Mouse (Mus musculus) embryonic fibroblast, embryonic 13.5 days (primary cell): Measurements from ENCODE around the gene Echdc3. TPM values are rescaled to one million over a fixed set of nuclear protein-coding genes. Genes with fewer than 3 reads are reported as not detected.
A peak's percentile ranks its signal among the peaks of the same experiment; 100 is the strongest.

ENCODE experiments used
- H3K27ac ChIP-seq: 2 replicates; pipeline ENCODE4 v1.5.1; 2012; ENCODE audit warnings: low read length, control low read depth, inconsistent platforms; ENCODE audit not compliant: insufficient read depth
- H3K4me1 ChIP-seq: 2 replicates; pipeline ENCODE4 v1.6.1; 2011; ENCODE audit warnings: low read length; ENCODE audit not compliant: control insufficient read depth, insufficient read depth
- H3K4me3 ChIP-seq: 2 replicates; pipeline ENCODE4 v1.5.1; 2011; ENCODE audit warnings: mild to moderate bottlenecking, control low read depth, low read length; ENCODE audit not compliant: insufficient read depth
- CTCF ChIP-seq: IDR thresholded peaks from 2 replicates; pipeline ENCODE4 v1.5.1; 2011; ENCODE audit warnings: mild to moderate bottlenecking, control low read depth, low read length, moderate library complexity, borderline replicate concordance; ENCODE audit not compliant: insufficient read depth
- POLR2A ChIP-seq: IDR thresholded peaks from 2 replicates; pipeline ENCODE4 v1.6.1; 2011; ENCODE audit warnings: low read depth, mild to moderate bottlenecking, control low read depth, low read length, moderate library complexity
- polyA plus RNA-seq: library from polyadenylated mRNA; stranded (reverse); fragments of >200 nt; gene quantifications from 2 replicates; pipeline ENCODE4 v1.2.4, GENCODE M21; 2011; ENCODE audit warnings: low read depth; ENCODE audit not compliant: missing spikeins, insufficient read length

Echdc3 gene
- 0.97 and 1.3 TPM in 2 replicates for polyA plus RNA-seq

DNA sequence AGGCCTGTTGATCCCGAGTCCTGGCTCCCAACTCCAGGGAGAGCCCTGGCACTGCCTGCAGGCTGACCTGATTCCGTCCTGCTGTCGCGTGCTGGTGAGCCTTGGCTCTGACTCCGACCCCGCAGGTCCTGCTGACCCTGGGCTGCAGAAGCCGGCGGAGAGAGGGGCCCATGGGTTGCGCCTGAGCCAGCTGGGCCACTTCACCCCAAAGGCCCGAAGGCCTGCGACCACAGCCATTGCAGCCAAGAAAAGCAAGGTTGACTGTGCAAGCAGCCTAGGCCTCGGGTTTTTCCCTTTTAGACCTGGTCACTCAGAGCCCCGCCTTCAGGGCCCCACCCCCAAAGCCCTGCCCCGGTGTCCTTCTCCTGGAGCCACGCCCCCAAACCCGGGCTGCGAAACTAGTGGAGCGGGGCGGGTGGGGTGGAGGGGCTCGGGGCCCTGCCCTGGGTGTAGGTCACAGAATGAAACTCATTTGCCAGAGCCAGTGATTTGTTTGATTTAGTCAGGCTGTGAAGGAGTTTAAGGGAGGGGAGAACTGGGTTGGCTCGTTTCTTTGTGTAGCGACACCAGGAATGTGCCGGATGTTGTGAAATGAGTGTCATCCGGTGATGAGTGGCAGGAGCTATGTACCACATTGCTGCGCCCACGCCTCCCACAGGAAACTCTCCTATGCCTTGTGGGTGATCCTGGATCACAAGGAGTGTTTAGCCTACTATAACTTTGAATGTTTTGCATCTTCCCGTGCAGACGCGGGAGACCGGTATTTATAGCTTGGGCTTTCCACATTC, at the start of gene Echdc3:
Echdc3 (minus strand) TSS at position 310 of the 788 bp plus-strand sequence.
- TF ChIP-seq CTCF, result no peak
- TF ChIP-seq POLR2A, result peak; percentile 55
- Histone ChIP-seq H3K4me1 (peaks cover 9% of the 10 kb centered on the region; the same call in 1 of the 2 replicates), H3K27ac (peak within 1 kb of the TSS; percentile 54), H3K4me3 (peak within 1 kb of the TSS; percentile 25)

DNA sequence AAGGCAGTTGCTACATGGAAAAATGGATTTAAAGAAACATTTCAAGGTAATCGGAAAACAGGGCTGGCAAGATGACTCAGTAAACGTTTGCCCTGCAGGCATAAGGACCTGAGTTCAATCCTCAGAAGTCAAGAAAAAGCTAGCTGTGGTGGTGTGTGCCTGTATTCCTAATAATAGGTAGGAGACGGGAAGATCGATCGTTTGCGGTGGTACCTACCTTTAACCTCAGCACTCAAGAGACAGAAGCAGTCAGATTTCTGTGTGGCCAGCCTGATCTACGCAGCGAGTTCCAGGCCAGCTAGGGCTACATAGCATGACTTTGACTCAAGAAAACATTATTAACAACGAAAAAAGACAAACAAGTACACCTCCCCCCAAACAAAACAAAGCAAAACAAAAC, 48.9 kb upstream of the Echdc3 start:
- Histone ChIP-seq H3K27ac (no peak overlapping the region), H3K4me1 (0 out of 2 replicates have a peak, but pooled peaks cover under 1% of the 10 kb centered on the region), H3K4me3 (no peak overlapping the region)
- no peak for TF ChIP-seq POLR2A
- TF ChIP-seq CTCF, result no peak

DNA sequence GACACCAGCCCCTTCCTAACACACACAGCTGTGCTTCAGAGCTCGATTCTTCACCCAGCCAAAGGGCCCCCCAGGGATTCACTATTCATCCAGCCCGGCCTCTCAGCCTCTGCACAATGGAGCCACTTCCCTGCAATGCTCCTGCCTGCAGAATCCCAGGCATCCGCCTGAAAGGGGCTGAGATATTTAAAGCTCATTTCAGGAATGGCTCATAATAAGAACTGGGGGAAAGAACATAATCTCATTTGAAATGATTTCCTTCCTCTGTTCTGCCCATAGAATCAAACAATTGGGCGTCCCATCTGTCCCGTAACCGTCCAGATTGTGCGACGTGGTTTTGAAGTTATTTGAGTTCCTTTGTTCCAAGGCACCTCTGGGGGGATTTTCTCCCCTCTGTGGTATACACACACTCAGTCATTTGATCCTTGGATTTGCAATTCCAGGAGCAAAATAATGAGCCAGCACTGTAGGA, 48.4 kb upstream of the Echdc3 start:
- peaks cover 5% of the 10 kb centered on the region for H3K4me1 ChIP-seq
- TF ChIP-seq POLR2A (no peak), CTCF (no peak)
- no peak overlapping the region for H3K27ac ChIP-seq
- no peak overlapping the region for H3K4me3 ChIP-seq

DNA sequence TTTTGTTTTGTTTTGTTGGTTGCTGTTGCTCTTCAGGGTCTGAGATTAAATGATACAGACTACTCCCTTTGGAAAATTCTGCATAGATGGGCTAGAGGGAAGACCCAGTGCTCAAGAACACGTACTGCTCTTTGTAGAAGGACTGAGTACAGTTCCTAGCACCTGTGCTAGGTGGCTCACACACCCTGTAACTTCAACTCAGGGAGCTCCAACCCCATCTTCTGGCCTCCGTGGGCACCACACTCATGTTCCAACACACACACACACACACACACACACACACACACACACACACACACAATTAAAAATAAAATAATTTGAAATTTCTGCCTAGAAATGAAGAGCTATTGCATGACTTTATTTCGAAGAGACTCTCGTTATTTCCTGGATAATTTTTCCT, 47.8 kb upstream of the Echdc3 start:
- H3K4me1 ChIP-seq, result peaks cover 5% of the 10 kb centered on the region
- TF ChIP-seq POLR2A, result no peak
- TF ChIP-seq CTCF, result no peak
- no peak overlapping the region for H3K4me3 ChIP-seq
- no peak overlapping the region for H3K27ac ChIP-seq

DNA sequence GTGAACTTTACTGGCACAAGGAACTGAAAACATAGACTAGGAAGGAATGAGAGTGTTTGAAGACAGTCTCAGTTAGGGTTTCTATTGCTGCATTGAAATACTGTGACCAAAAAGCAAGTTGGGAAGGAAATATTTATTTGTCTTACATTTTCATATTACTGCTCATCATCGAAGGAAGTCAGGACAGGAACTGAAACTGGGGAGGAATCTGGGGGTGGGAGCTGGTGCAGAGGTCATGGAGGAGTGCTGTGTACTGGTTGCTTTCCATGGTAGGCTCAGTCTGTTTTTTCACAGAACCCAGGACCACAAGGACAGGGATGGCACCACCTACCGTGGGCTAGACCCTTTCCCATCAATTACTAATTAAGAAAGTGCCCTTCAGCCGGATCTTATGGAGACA, 46.3 kb upstream of the Echdc3 start:
- no peak overlapping the region for H3K4me3 ChIP-seq
- no peak overlapping the region for H3K27ac ChIP-seq
- TF ChIP-seq POLR2A (no peak), CTCF (no peak)
- H3K4me1 ChIP-seq, result peaks cover 5% of the 10 kb centered on the region

DNA sequence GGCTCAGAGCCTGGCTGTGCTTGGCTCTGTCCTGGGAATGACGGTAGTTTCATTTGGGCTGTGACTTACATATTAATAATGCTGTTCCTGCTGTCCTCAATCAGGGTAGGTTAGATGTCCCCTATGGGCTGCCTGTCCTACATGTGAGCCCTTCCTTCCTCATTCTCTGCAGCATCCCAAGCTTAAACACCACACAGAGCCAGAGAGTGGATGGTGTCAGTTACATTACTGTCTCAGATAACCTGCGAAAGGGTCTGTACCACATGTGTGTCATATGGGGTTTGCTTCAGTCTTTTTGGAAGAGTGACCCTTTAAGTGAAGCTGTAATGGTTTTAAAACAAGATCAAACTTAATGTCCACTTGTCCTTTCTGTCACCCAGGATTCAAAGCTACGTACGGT, 45.2 kb upstream of the Echdc3 start:
- no peak for TF ChIP-seq POLR2A
- no peak for TF ChIP-seq CTCF
- Histone ChIP-seq H3K4me3 (no peak overlapping the region), H3K27ac (no peak overlapping the region), H3K4me1 (peaks cover 5% of the 10 kb centered on the region)

DNA sequence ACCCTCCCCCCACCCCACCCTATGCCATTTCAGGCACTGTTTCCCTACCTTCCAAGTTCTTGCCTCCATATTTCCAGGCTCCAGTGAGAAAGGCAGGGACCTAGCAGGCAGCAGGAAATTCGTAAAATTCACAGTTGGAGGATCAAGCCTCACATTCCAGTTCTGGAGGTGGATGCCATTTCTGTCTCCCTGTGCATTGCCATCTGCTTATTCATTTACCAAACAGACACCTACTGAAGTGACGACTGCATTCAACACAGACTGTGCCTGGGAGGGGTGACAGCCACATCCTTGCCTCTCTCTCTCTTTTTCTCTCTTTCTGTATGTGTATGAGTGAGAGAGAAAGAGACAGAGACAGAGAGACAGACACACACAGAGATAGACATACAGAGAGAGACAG, 44.3 kb upstream of the Echdc3 start:
- TF ChIP-seq CTCF (no peak), POLR2A (no peak)
- Histone ChIP-seq H3K27ac (no peak overlapping the region), H3K4me1 (peaks cover 5% of the 10 kb centered on the region), H3K4me3 (no peak overlapping the region)

DNA sequence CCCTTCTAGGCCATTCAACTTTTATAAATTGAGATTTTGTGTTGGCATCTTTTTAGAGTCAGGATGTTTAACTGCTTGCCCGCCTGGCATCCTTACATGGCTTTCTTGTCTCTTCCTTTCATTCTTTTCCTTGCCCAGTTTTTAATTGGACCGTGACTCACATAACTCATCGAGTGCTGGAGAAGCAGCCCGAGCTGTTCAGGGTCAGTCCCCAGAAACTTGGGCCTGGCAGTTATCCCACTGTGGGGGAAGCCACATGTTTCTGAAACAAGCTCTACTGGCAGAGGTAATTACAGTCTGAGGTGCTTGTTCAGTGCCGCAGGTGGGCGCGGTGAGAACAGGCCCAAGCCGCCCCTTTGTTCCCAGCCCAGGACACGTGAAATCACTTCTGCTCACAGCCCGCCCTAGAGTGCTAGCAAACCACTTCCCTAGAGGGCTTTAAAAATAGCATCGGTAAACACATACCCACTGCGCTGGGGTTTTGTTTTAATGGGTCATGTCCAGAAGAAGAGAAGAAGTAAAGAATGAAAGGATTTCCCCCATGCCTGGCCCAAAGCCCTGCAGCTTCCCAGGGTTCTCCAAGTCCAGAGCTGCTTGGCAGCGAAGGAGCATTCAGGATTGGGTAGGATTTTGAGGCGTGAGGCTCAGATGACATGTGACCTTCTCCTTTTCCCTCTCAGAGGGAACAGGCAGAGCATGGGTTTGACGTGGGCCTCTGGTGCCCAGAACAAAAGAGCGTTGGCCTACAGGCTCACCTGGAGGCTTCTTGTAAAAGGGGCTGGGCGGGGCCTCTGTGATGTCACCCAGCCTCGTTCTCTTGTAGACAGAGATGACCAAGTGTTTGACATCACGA, 43.4 kb upstream of the Echdc3 start:
- Histone ChIP-seq H3K4me1 (peaks cover 5% of the 10 kb centered on the region), H3K4me3 (no peak overlapping the region), H3K27ac (peak overlapping the region; percentile 20; the same call in 1 of the 2 replicates)
- TF ChIP-seq POLR2A (no peak), CTCF (no peak)

DNA sequence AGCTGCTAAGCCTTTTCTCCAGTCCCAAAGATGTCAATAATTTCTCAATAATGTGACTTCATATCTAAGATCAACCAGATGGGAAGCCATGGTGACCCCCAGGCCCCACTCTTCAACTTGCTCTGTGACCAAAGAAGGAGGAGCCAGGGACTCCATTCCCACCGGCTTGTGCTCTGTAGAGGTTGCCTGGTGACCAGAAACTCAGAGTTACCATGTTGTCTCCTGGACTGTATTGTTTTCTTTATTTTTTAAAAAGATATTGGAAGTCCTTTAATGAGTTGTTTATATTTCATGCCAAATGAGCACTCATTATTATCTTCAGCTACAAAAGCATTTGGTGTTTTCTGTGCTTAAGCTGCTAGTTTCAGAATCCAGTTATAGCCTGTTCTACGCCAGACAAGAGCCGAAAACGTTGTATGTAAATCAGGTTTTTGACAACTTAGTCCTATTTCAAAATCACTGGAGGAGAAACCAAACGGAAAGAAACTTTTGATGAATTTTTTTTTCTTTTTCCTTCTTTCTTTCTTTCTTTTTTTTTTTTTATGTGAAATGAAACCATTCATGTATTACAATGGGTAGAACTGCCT, 42.7 kb upstream of the Echdc3 start:
- no peak overlapping the region for H3K4me3 ChIP-seq
- 0 out of 2 replicates have a peak overlapping the region, but pooled peaks have one; percentile 20 for H3K27ac ChIP-seq
- H3K4me1 ChIP-seq, result peaks cover 5% of the 10 kb centered on the region
- TF ChIP-seq CTCF, result no peak
- TF ChIP-seq POLR2A, result no peak

DNA sequence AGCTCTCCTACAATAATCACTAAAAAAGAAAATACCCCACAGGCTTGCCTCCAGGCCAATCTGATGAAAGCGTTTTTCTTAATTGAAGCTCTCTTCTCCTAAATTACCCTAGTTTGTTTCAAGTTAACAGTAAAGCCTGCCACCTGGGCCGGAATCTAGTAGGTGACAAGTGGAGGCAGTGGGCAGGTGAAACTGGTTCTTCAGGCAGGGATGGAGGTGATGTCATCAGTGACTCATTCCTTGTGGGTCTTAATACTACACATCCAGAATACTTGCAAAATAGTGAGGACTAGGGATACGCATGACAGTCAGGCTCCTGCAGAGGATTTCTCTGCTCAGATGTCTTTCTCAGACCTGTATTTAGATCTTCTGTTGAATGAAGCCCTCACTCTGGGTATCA, 39.7 kb upstream of the Echdc3 start:
- no peak overlapping the region for H3K27ac ChIP-seq
- H3K4me3 ChIP-seq, result no peak overlapping the region
- TF ChIP-seq POLR2A (no peak), CTCF (no peak)
- peaks cover 5% of the 10 kb centered on the region for H3K4me1 ChIP-seq
